Mouse (Mus musculus) kidney, adult 2 months (tissue): ENCODE results near the gene Me3. TPM values are rescaled to one million over a fixed set of nuclear protein-coding genes. Genes with fewer than 3 reads are reported as not detected.

Source experiments
- DNase-seq: peaks from one replicate; pipeline ENCODE4 v3.0.0; 2021
- H3K27ac ChIP-seq: fragments of 200-500 bp; 2 replicates; pipeline ENCODE4 v1.5.1; 2012; ENCODE audit warnings: low read depth, low read length, control low read depth, inconsistent platforms; ENCODE audit not compliant: insufficient read depth
- H3K27me3 ChIP-seq: fragments of 200-500 bp; replicated peaks from 2 replicates; pipeline ENCODE4 v1.6.1; 2012; ENCODE audit warnings: mild to moderate bottlenecking, moderate library complexity, low read length, inconsistent platforms; ENCODE audit not compliant: control insufficient read depth, insufficient read depth
- H3K36me3 ChIP-seq: fragments of 200-500 bp; 2 replicates; pipeline ENCODE4 v1.6.1; 2012; ENCODE audit warnings: mild to moderate bottlenecking, moderate library complexity, low read length, inconsistent platforms; ENCODE audit not compliant: control insufficient read depth, insufficient read depth
- H3K4me1 ChIP-seq: fragments of 200-500 bp; 2 replicates; pipeline ENCODE4 v1.6.1; 2011; ENCODE audit warnings: low read length; ENCODE audit not compliant: control insufficient read depth, insufficient read depth
- H3K4me3 ChIP-seq: fragments of 200-500 bp; 2 replicates; pipeline ENCODE4 v1.5.1; 2011; ENCODE audit warnings: mild to moderate bottlenecking, low read depth, low read length, control low read depth; ENCODE audit not compliant: insufficient read depth
- CTCF ChIP-seq: fragments of 200-500 bp; conservative IDR thresholded peaks from 2 replicates; pipeline ENCODE4 v1.5.1; 2011; ENCODE audit warnings: low read depth, mild to moderate bottlenecking, control low read depth, low read length, moderate library complexity, mixed read lengths; ENCODE audit not compliant: insufficient read depth, insufficient read length
- POLR2A ChIP-seq: fragments of 200-500 bp; IDR thresholded peaks from one replicate; pipeline ENCODE4 v1.6.1; 2011; ENCODE audit warnings: low read depth, low read length, control low read depth
- WGBS: fragments of 180-500 bp; shearing (Covaris S2); methylation state at CpG from one replicate; pipeline ENCODE4 v1.1.7; 2018; 5-methylcytosine and 5-hydroxymethylcytosine counted together
- polyA plus RNA-seq: library from polyadenylated mRNA; depleted of rRNA; stranded (reverse); fragments of >200 nt; gene quantifications from 2 replicates; pipeline ENCODE4 v1.2.3, GENCODE M21; 2012

The Me3 gene
- polyA plus RNA-seq, 1 experiment = 89.3 TPM

DNA sequence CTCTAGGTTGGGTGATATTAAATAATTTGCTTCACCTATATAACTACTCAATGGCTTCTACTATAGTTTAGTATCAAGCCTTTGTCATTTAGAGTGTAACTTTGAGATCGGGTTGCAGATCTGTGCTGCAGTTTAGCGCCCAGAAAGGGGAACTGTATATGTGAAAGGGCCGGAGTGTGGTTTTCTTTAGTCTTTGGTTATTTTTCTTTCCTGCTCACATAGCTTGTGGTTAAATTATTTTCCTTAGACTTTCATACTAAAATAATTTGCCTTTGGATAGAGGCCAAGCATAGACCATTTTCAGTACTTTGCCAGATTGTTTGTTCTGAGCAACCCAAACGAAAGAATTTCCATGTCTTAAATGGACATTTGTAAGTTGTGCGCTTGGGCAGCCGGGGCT lies 46.9 kb downstream of the Me3 start:
- Histone ChIP-seq H3K27me3 (no peaks in the 10 kb centered on the region), H3K36me3 (no peaks in the 10 kb centered on the region), H3K4me3 (no peak overlapping the region), H3K27ac (no peak overlapping the region), H3K4me1 (peaks cover 2% of the 10 kb centered on the region; the same call in 1 of the 2 replicates)
- 73% methylated on average over 6 of the region's 6 CpGs for WGBS
- DNase-seq = no peak
- TF ChIP-seq CTCF (no peak), POLR2A (no peak)

GRCm38 (mm10) chr7:89679621-89680140 lies 47.5 kb downstream of the Me3 start:
- Histone ChIP-seq H3K36me3 (no peaks in the 10 kb centered on the region), H3K27ac (no peak overlapping the region), H3K27me3 (no peaks in the 10 kb centered on the region), H3K4me3 (no peak overlapping the region), H3K4me1 (peaks cover 2% of the 10 kb centered on the region; the same call in 1 of the 2 replicates)
- TF ChIP-seq CTCF = no peak
- no peak for TF ChIP-seq POLR2A
- WGBS = 79% methylated on average over 2 of the region's 2 CpGs
- DNase-seq = no peak

- TF ChIP-seq CTCF (no peak), POLR2A (no peak)
- 86% methylated on average over 3 of the region's 3 CpGs for WGBS
- Histone ChIP-seq H3K4me3 (no peak overlapping the region), H3K36me3 (no peaks in the 10 kb centered on the region), H3K4me1 (peaks cover 2% of the 10 kb centered on the region; the same call in 1 of the 2 replicates), H3K27me3 (no peaks in the 10 kb centered on the region), H3K27ac (no peak overlapping the region)
- no peak for DNase-seq
Measured at GRCm38 (mm10) chr7:89680891-89681290, 48.7 kb downstream of the Me3 start.

- Histone ChIP-seq H3K4me3 (no peak overlapping the region), H3K36me3 (no peaks in the 10 kb centered on the region), H3K27me3 (no peaks in the 10 kb centered on the region), H3K27ac (no peak overlapping the region), H3K4me1 (no peaks in the 10 kb centered on the region; the same call in 1 of the 2 replicates)
- WGBS = 81% methylated on average over 10 of the region's 10 CpGs
- DNase-seq = no peak
- TF ChIP-seq CTCF (no peak), POLR2A (no peak)
Measured at GRCm38 (mm10) chr7:89681666-89682470, 49.7 kb downstream of the Me3 start.

DNA sequence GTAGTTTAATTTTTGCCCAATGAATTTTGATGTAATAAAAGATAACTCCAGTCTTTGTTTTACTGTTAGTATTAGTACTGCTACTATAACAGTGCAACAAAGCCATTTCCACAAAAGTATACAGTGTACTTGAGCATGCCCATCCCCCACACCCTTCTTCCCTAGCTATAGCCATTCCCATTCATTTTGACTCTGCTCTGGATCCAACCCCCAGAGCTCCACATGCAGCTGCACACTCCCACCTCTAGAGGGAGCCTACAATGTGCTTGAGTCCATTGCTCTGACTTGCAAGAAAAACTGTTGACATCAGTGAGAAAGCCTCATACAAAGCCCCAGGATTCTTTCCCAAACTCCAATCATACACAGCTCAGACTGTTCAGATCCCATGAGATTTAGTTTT lies 66.0 kb downstream of the Me3 start:
- Histone ChIP-seq H3K27me3 (no peaks in the 10 kb centered on the region), H3K36me3 (no peaks in the 10 kb centered on the region), H3K4me1 (no peaks in the 10 kb centered on the region), H3K27ac (no peak overlapping the region), H3K4me3 (no peak overlapping the region)
- peak; percentile 44 for DNase-seq
- no peak for TF ChIP-seq POLR2A
- TF ChIP-seq CTCF = peak; percentile 67

DNA sequence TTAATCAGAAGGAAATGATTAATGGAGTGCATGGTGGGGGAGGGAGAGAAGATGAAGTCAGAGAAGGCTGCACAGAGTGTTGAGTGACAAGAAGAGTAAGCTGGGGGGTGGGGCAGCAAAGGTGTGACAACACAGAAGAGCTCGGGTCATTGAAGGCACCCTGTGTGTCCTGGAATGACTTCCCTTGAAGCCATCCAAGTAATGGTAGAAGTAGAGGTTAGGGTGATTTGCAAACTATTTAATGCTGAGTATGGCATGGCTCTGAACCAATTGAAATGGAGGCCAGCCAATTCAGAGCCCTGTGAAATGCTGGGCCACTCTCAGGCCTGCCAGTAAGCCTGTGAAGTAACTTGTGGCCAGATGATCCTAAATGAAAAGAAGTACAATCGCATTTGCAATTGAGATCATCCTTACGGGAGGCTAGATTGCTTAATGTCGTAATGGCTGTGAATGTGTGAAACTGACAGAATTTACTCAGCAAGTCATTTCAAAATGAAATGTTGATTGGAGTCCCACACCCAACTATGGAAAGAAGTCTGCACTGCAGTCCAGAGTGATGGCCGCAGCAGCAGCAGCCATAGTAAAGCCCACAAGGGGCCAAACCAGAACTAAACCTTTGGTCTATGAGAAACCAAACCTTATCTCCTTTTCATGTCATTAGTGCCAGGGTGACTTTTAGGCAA lies 67.6 kb downstream of the Me3 start:
- TF ChIP-seq CTCF = no peak
- TF ChIP-seq POLR2A = no peak
- Histone ChIP-seq H3K27me3 (no peaks in the 10 kb centered on the region), H3K4me1 (no peaks in the 10 kb centered on the region), H3K27ac (no peak overlapping the region), H3K36me3 (no peaks in the 10 kb centered on the region), H3K4me3 (no peak overlapping the region)
- 77% methylated on average over 5 of the region's 5 CpGs for WGBS
- peak; percentile 59 for DNase-seq

- no peak for TF ChIP-seq POLR2A
- no peak for TF ChIP-seq CTCF
- 61% methylated on average over 1 of the region's 1 CpGs for WGBS
Measured at GRCm38 (mm10) chr7:89700511-89700910, 68.3 kb downstream of the Me3 start.

More at GRCm38 (mm10) chr7:89700511-89700910, 68.3 kb downstream of the Me3 start:
- Histone ChIP-seq H3K27me3 (no peaks in the 10 kb centered on the region), H3K4me3 (no peak overlapping the region), H3K27ac (no peak overlapping the region), H3K36me3 (no peaks in the 10 kb centered on the region), H3K4me1 (no peaks in the 10 kb centered on the region)
- DNase-seq = no peak
